Mouse (Mus musculus): ENCODE measurements around the gene Dhfr.
"Not testable (repeated sequence)": the region's sequence is repeated elsewhere in the genome, so short reads cannot be mapped to it uniquely, and the experiment has no call there.

The Dhfr gene

GRCm38 (mm10) chr13:92354456-92355271 is at the start of gene Dhfr, which contains the start of gene Msh3:
Gene Dhfr (plus strand): TSS chr13:92354726.
Gene Msh3 (minus strand): TSS chr13:92355003.
- peak; percentile 99 for DNase-seq (ENCODE audit: extremely low spot score, low spot score)

- no peak for DNase-seq (ENCODE audit: extremely low spot score, low spot score)
Observed at GRCm38 (mm10) chr13:92305680-92306079, 48.8 kb upstream of the Dhfr start, which contains the start of gene Gm20379. Gene Gm20379 (plus strand): TSS chr13:92305980.

GRCm38 (mm10) chr13:92314613-92315012 is 39.9 kb upstream of the Dhfr start:
- DNase-seq (ENCODE audit: extremely low spot score, low spot score): no peak

GRCm38 (mm10) chr13:92320770-92321169 is 33.8 kb upstream of the Dhfr start:
- DNase-seq (ENCODE audit: extremely low spot score, low spot score): no peak

- no peak for DNase-seq (ENCODE audit: extremely low spot score, low spot score)
Observed at GRCm38 (mm10) chr13:92326030-92326429, 28.5 kb upstream of the Dhfr start.

- no peak for DNase-seq (ENCODE audit: extremely low spot score, low spot score)
Observed at GRCm38 (mm10) chr13:92328000-92328399, 26.5 kb upstream of the Dhfr start.

- no peak for DNase-seq (ENCODE audit: extremely low spot score, low spot score)
Observed at GRCm38 (mm10) chr13:92330621-92331020, 23.9 kb upstream of the Dhfr start.

GRCm38 (mm10) chr13:92332103-92332879 is 22.2 kb upstream of the Dhfr start:
- no peak for DNase-seq (ENCODE audit: extremely low spot score, low spot score)

GRCm38 (mm10) chr13:92336857-92337256 is 17.7 kb upstream of the Dhfr start:
- no peak for DNase-seq (ENCODE audit: extremely low spot score, low spot score)

GRCm38 (mm10) chr13:92337773-92338462 is 16.6 kb upstream of the Dhfr start:
- DNase-seq (ENCODE audit: extremely low spot score, low spot score): no peak

GRCm38 (mm10) chr13:92339787-92340186 is 14.7 kb upstream of the Dhfr start:
- no peak for DNase-seq (ENCODE audit: extremely low spot score, low spot score)

GRCm38 (mm10) chr13:92344033-92344432 is 10.5 kb upstream of the Dhfr start:
- no peak for DNase-seq (ENCODE audit: extremely low spot score, low spot score)

GRCm38 (mm10) chr13:92346338-92346737 is 8.2 kb upstream of the Dhfr start:
- DNase-seq (ENCODE audit: extremely low spot score, low spot score): no peak

GRCm38 (mm10) chr13:92351100-92351499 is 3.4 kb upstream of the Dhfr start:
- DNase-seq (ENCODE audit: extremely low spot score, low spot score): no peak

GRCm38 (mm10) chr13:92353956-92354355 is 570 bp upstream of the Dhfr start:
- DNase-seq (ENCODE audit: extremely low spot score, low spot score): no peak

GRCm38 (mm10) chr13:92355272-92355643 is 732 bp downstream of the Dhfr start:
- DNase-seq (ENCODE audit: extremely low spot score, low spot score): no peak

- DNase-seq (ENCODE audit: extremely low spot score, low spot score): no peak
Observed at GRCm38 (mm10) chr13:92356376-92356775, 1.9 kb downstream of the Dhfr start.

- no peak for DNase-seq (ENCODE audit: extremely low spot score, low spot score)
Observed at GRCm38 (mm10) chr13:92357644-92358043, 3.1 kb downstream of the Dhfr start.

GRCm38 (mm10) chr13:92361609-92362008 is 7.1 kb downstream of the Dhfr start:
- DNase-seq (ENCODE audit: extremely low spot score, low spot score): no peak

- DNase-seq (ENCODE audit: extremely low spot score, low spot score): no peak
Observed at GRCm38 (mm10) chr13:92365312-92365711, 10.8 kb downstream of the Dhfr start.

GRCm38 (mm10) chr13:92370811-92371210 is 16.3 kb downstream of the Dhfr start:
- no peak for DNase-seq (ENCODE audit: extremely low spot score, low spot score)

GRCm38 (mm10) chr13:92371466-92371865 is 16.9 kb downstream of the Dhfr start:
- DNase-seq (ENCODE audit: extremely low spot score, low spot score): not testable (repeated sequence)
